Mouse (Mus musculus) neural tube, embryonic 12.5 days (tissue): Measurements from ENCODE around the gene Zfp36. TPM values are rescaled to one million over a fixed set of nuclear protein-coding genes. Genes with fewer than 3 reads are reported as not detected.
A peak's percentile ranks its signal among the peaks of the same experiment; 100 is the strongest.

ENCODE experiments used
- ATAC-seq: fragments of 200-750 bp; cut with Nextera tagmentation; 2 replicates; pipeline ENCODE4 v1.8.0; 2017; ENCODE audit warnings: low read depth, mild to moderate bottlenecking, moderate TSS enrichment, moderate library complexity; ENCODE audit not compliant: low FRiP score
- H3K27ac ChIP-seq: fragments of 300-500 bp; sonication (generic); 2 replicates; pipeline ENCODE4 v1.5.1; 2016
- H3K27me3 ChIP-seq: fragments of 300-500 bp; sonication (generic); replicated peaks from 2 replicates; pipeline ENCODE4 v1.6.1; 2016; ENCODE audit warnings: mild to moderate bottlenecking
- H3K36me3 ChIP-seq: fragments of 300-500 bp; sonication (generic); 2 replicates; pipeline ENCODE4 v1.6.1; 2016; ENCODE audit warnings: mild to moderate bottlenecking
- H3K4me1 ChIP-seq: fragments of 300-500 bp; sonication (generic); 2 replicates; pipeline ENCODE4 v1.6.1; 2016
- H3K4me2 ChIP-seq: fragments of 300-500 bp; sonication (generic); replicated peaks from 2 replicates; pipeline ENCODE4 v1.6.1; 2016; ENCODE audit warnings: mild to moderate bottlenecking
- H3K4me3 ChIP-seq: fragments of 300-500 bp; sonication (generic); 2 replicates; pipeline ENCODE4 v1.5.1; 2016
- H3K9ac ChIP-seq: fragments of 300-500 bp; sonication (generic); 2 replicates; pipeline ENCODE4 v1.6.1; 2016; ENCODE audit warnings: mild to moderate bottlenecking
- H3K9me3 ChIP-seq: fragments of 300-500 bp; sonication (generic); 2 replicates; pipeline ENCODE4 v1.6.1; 2016; ENCODE audit warnings: mild to moderate bottlenecking
- WGBS: fragments of 180-500 bp; shearing (Covaris S2); methylation state at CpG from one replicate; pipeline ENCODE4 v1.1.7; 2016; 5-methylcytosine and 5-hydroxymethylcytosine counted together
- polyA plus RNA-seq: library from polyadenylated mRNA; unstranded; fragments of >200 nt; fragmentation: Nextera tagmentation; extraction: Ambion mirVana; gene quantifications from 2 replicates; pipeline ENCODE4 v1.2.1, GENCODE M21; 2016

The Zfp36 gene
- polyA plus RNA-seq, 1 experiment from 2014 or later: 5.6 TPM

GRCm38 (mm10) chr7:28360291-28360690 lies 19.8 kb downstream of the Zfp36 start:
- Histone ChIP-seq H3K27ac (no peak overlapping the region), H3K9ac (no peak overlapping the region), H3K4me2 (no peak overlapping the region), H3K4me3 (no peak overlapping the region), H3K36me3 (peaks cover 63% of the 10 kb centered on the region), H3K27me3 (no peaks in the 10 kb centered on the region), H3K4me1 (0 out of 2 replicates have a peak, but pooled peaks cover 6% of the 10 kb centered on the region), H3K9me3 (no peaks in the 10 kb centered on the region)
- no peak for ATAC-seq
- WGBS: 96% methylated on average over 6 of the region's 6 CpGs

- no peak for ATAC-seq
- Histone ChIP-seq H3K27ac (no peak overlapping the region), H3K9me3 (no peaks in the 10 kb centered on the region), H3K4me2 (no peak overlapping the region), H3K4me3 (no peak overlapping the region), H3K9ac (no peak overlapping the region), H3K36me3 (peaks cover 63% of the 10 kb centered on the region), H3K27me3 (no peaks in the 10 kb centered on the region), H3K4me1 (0 out of 2 replicates have a peak, but pooled peaks cover 6% of the 10 kb centered on the region)
- 93% methylated on average over 10 of the region's 10 CpGs for WGBS
Measured at GRCm38 (mm10) chr7:28359854-28360253, 20.2 kb downstream of the Zfp36 start.

GRCm38 (mm10) chr7:28358431-28358830 lies 21.6 kb downstream of the Zfp36 start:
- H3K9me3 ChIP-seq: no peaks in the 10 kb centered on the region
- H3K36me3 ChIP-seq: peaks cover 62% of the 10 kb centered on the region
- no peak overlapping the region for H3K9ac ChIP-seq
- H3K4me2 ChIP-seq: no peak overlapping the region
- H3K4me1 ChIP-seq: 0 out of 2 replicates have a peak, but pooled peaks cover 6% of the 10 kb centered on the region
- no peaks in the 10 kb centered on the region for H3K27me3 ChIP-seq
- ATAC-seq: no peak
- no peak overlapping the region for H3K27ac ChIP-seq
- no peak overlapping the region for H3K4me3 ChIP-seq
- WGBS: 81% methylated on average over 7 of the region's 7 CpGs

GRCm38 (mm10) chr7:28357984-28358383 lies 22.1 kb downstream of the Zfp36 start:
- Histone ChIP-seq H3K27me3 (no peaks in the 10 kb centered on the region), H3K36me3 (peaks cover 65% of the 10 kb centered on the region), H3K4me2 (no peak overlapping the region), H3K4me3 (no peak overlapping the region), H3K4me1 (0 out of 2 replicates have a peak, but pooled peaks cover 6% of the 10 kb centered on the region), H3K9me3 (no peaks in the 10 kb centered on the region), H3K9ac (0 out of 2 replicates have a peak overlapping the region, but pooled peaks have one; percentile 5), H3K27ac (no peak overlapping the region)
- no peak for ATAC-seq
- WGBS: 26% methylated on average over 5 of the region's 5 CpGs

- 6% methylated on average over 5 of the region's 5 CpGs for WGBS
- Histone ChIP-seq H3K9ac (no peak overlapping the region), H3K4me2 (no peak overlapping the region), H3K9me3 (no peaks in the 10 kb centered on the region), H3K27me3 (no peaks in the 10 kb centered on the region), H3K4me1 (0 out of 2 replicates have a peak, but pooled peaks cover 9% of the 10 kb centered on the region), H3K36me3 (peaks cover 60% of the 10 kb centered on the region), H3K4me3 (no peak overlapping the region), H3K27ac (no peak overlapping the region)
- ATAC-seq: no peak
Measured at GRCm38 (mm10) chr7:28356981-28357380, 23.1 kb downstream of the Zfp36 start.

- no peak for ATAC-seq
- no peak overlapping the region for H3K4me2 ChIP-seq
- H3K9ac ChIP-seq: no peak overlapping the region
- WGBS: 93% methylated on average over 3 of the region's 3 CpGs
- H3K4me1 ChIP-seq: peaks cover 17% of the 10 kb centered on the region
- H3K36me3 ChIP-seq: peaks cover 44% of the 10 kb centered on the region
- H3K9me3 ChIP-seq: no peaks in the 10 kb centered on the region
- H3K27ac ChIP-seq: no peak overlapping the region
- no peaks in the 10 kb centered on the region for H3K27me3 ChIP-seq
- H3K4me3 ChIP-seq: no peak overlapping the region
Measured at GRCm38 (mm10) chr7:28355221-28355620, 24.8 kb downstream of the Zfp36 start.

- H3K4me3 ChIP-seq: no peak overlapping the region
- ATAC-seq: no peak
- H3K9ac ChIP-seq: no peak overlapping the region
- 93% methylated on average over 3 of the region's 3 CpGs for WGBS
- peaks cover 38% of the 10 kb centered on the region for H3K36me3 ChIP-seq
- H3K9me3 ChIP-seq: no peaks in the 10 kb centered on the region
- no peaks in the 10 kb centered on the region for H3K27me3 ChIP-seq
- H3K27ac ChIP-seq: no peak overlapping the region
- no peak overlapping the region for H3K4me2 ChIP-seq
- H3K4me1 ChIP-seq: peaks cover 22% of the 10 kb centered on the region
Measured at GRCm38 (mm10) chr7:28354596-28354995, 25.5 kb downstream of the Zfp36 start.

GRCm38 (mm10) chr7:28354113-28354581 lies 25.9 kb downstream of the Zfp36 start:
- peaks cover 33% of the 10 kb centered on the region for H3K36me3 ChIP-seq
- H3K27me3 ChIP-seq: no peaks in the 10 kb centered on the region
- no peak overlapping the region for H3K4me3 ChIP-seq
- no peak overlapping the region for H3K9ac ChIP-seq
- no peak overlapping the region for H3K4me2 ChIP-seq
- H3K4me1 ChIP-seq: peaks cover 24% of the 10 kb centered on the region
- no peaks in the 10 kb centered on the region for H3K9me3 ChIP-seq
- WGBS: 93% methylated on average over 3 of the region's 3 CpGs
- H3K27ac ChIP-seq: no peak overlapping the region
- ATAC-seq: no peak

GRCm38 (mm10) chr7:28353267-28353666 lies 26.8 kb downstream of the Zfp36 start:
- Histone ChIP-seq H3K36me3 (peaks cover 31% of the 10 kb centered on the region), H3K4me1 (peaks cover 24% of the 10 kb centered on the region), H3K9me3 (no peaks in the 10 kb centered on the region), H3K27me3 (no peaks in the 10 kb centered on the region), H3K27ac (no peak overlapping the region), H3K9ac (no peak overlapping the region), H3K4me3 (no peak overlapping the region), H3K4me2 (no peak overlapping the region)
- 98% methylated on average over 2 of the region's 2 CpGs for WGBS
- ATAC-seq: no peak

GRCm38 (mm10) chr7:28351676-28352191 lies 28.3 kb downstream of the Zfp36 start:
- Histone ChIP-seq H3K9me3 (no peaks in the 10 kb centered on the region), H3K36me3 (peaks cover 31% of the 10 kb centered on the region), H3K27me3 (no peaks in the 10 kb centered on the region), H3K4me2 (peak overlapping the region; percentile 95), H3K27ac (no peak overlapping the region), H3K4me3 (peak overlapping the region; percentile 92), H3K9ac (peak overlapping the region; percentile 96), H3K4me1 (peaks cover 18% of the 10 kb centered on the region)
- ATAC-seq: no peak
- WGBS: 52% methylated on average over 4 of the region's 4 CpGs

GRCm38 (mm10) chr7:28350155-28350883 lies 29.7 kb downstream of the Zfp36 start, which contains the start of gene Rps16:
Gene Rps16, plus strand, starts transcription at chr7:28350652.
- H3K4me3 ChIP-seq: peak within 1 kb of the TSS; percentile 92
- H3K4me2 ChIP-seq: peak within 1 kb of the TSS; percentile 95
- H3K4me1 ChIP-seq: peaks cover 18% of the 10 kb centered on the region
- H3K36me3 ChIP-seq: peaks cover 29% of the 10 kb centered on the region
- no peaks in the 10 kb centered on the region for H3K9me3 ChIP-seq
- peak within 1 kb of the TSS; percentile 60 for H3K27ac ChIP-seq
- H3K9ac ChIP-seq: peak within 1 kb of the TSS; percentile 96
- H3K27me3 ChIP-seq: no peaks in the 10 kb centered on the region
- peak; percentile 93 for ATAC-seq
- WGBS: under 1% methylated on average over 50 of the region's 50 CpGs

GRCm38 (mm10) chr7:28348601-28349000 lies 31.5 kb downstream of the Zfp36 start:
- no peaks in the 10 kb centered on the region for H3K27me3 ChIP-seq
- no peaks in the 10 kb centered on the region for H3K9me3 ChIP-seq
- no peak overlapping the region for H3K4me3 ChIP-seq
- WGBS: 89% methylated on average over 7 of the region's 7 CpGs
- H3K36me3 ChIP-seq: peaks cover 13% of the 10 kb centered on the region
- ATAC-seq: no peak
- no peak overlapping the region for H3K9ac ChIP-seq
- no peak overlapping the region for H3K27ac ChIP-seq
- peaks cover 18% of the 10 kb centered on the region for H3K4me1 ChIP-seq
- no peak overlapping the region for H3K4me2 ChIP-seq
